Mouse (Mus musculus) lung, adult 2 months (tissue): ENCODE measurements around the gene Trit1.

Experiments
- CTCF ChIP-seq: fragments of 200-500 bp; IDR thresholded peaks from 2 replicates; pipeline ENCODE4 v1.5.1; 2011; ENCODE audit warnings: mild to moderate bottlenecking, low read length, control low read depth; ENCODE audit not compliant: insufficient read depth
- POLR2A ChIP-seq: fragments of 200-500 bp; IDR thresholded peaks from 2 replicates; pipeline ENCODE4 v1.6.1; 2011; ENCODE audit warnings: low read depth, mild to moderate bottlenecking, control low read depth, low read length, borderline replicate concordance; ENCODE audit errors: extremely low read depth

DNA sequence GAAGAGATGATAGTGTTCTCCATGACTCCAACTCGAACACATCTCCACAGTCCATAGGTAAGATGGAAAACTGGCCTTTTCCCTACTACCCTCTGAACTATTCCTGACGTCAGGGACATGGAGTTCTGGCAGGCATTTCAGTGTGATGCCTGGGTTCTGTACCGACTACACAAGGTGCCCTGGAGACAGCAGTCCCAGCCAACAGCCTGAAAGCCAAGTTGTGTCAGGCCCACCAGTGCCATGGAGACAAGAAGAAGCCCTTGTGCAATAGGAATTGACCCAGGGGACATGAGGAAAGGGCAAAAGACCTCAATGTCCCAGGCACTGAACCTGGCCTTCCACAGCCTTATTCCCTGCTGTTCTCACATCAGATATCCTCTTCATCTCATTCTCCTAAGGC is 36.6 kb upstream of the Trit1 start:
- TF ChIP-seq CTCF (no peak), POLR2A (no peak)
